Mouse (Mus musculus) olfactory bulb, adult 2 months (tissue): Measurements from ENCODE around the gene Ubl3.

Source experiments
- CTCF ChIP-seq: fragments of 200-500 bp; IDR thresholded peaks from 2 replicates; pipeline ENCODE4 v1.5.1; 2012; ENCODE audit warnings: low read depth, mild to moderate bottlenecking, low read length, moderate library complexity; ENCODE audit not compliant: insufficient read depth
- POLR2A ChIP-seq: fragments of 200-500 bp; IDR thresholded peaks from 2 replicates; pipeline ENCODE4 v1.6.1; 2012; ENCODE audit warnings: mild to moderate bottlenecking, low read depth, low read length, moderate library complexity; ENCODE audit not compliant: insufficient read depth

- TF ChIP-seq POLR2A, result no peak
- no peak for TF ChIP-seq CTCF
These were observed 63.5 kb downstream of the Ubl3 start for GRCm38 (mm10) chr5:148488891-148489723.
